Mouse (Mus musculus) gastrocnemius, postnatal 25 days (tissue): ENCODE data around the gene Bcas3. TPM values are rescaled to one million over a fixed set of nuclear protein-coding genes. Genes with fewer than 3 reads are reported as not detected.
"Not testable (repeated sequence)": the region's sequence is repeated elsewhere in the genome, so short reads cannot be mapped to it uniquely, and the experiment has no call there.

Experiments
- DNase-seq: peaks from one replicate; pipeline ENCODE4 v3.0.0; 2022
- total RNA-seq, 2 experiments: library from RNA; stranded (reverse); gene quantifications; 1 replicate in 1 of 2; 2 replicates in 1 of 2; pipeline ENCODE4 v1.2.3; 2021

Gene Bcas3
- total RNA-seq, 2 experiments from 2014 or later: 30.1 to 31.5 TPM

GRCm38 (mm10) chr11:85482737-85483467 is 129.9 kb downstream of the Bcas3 start:
- no peak for DNase-seq

- no peak for DNase-seq
Measured at GRCm38 (mm10) chr11:85485197-85485940, 132.4 kb downstream of the Bcas3 start.

GRCm38 (mm10) chr11:85487501-85487900 is 134.5 kb downstream of the Bcas3 start:
- no peak for DNase-seq

- peak; percentile 75 for DNase-seq
Measured at GRCm38 (mm10) chr11:85492231-85492630, 139.3 kb downstream of the Bcas3 start.

GRCm38 (mm10) chr11:85492666-85493065 is 139.7 kb downstream of the Bcas3 start:
- DNase-seq: no peak

GRCm38 (mm10) chr11:85499561-85499960 is 146.6 kb downstream of the Bcas3 start:
- no peak for DNase-seq

GRCm38 (mm10) chr11:85502031-85502430 is 149.1 kb downstream of the Bcas3 start:
- DNase-seq: no peak

GRCm38 (mm10) chr11:85504812-85505211 is 151.8 kb downstream of the Bcas3 start:
- DNase-seq: not testable (repeated sequence)

- DNase-seq: no peak
Measured at GRCm38 (mm10) chr11:85505811-85506210, 152.8 kb downstream of the Bcas3 start.

- DNase-seq: no peak
Measured at GRCm38 (mm10) chr11:85509334-85509733, 156.4 kb downstream of the Bcas3 start.

GRCm38 (mm10) chr11:85511270-85511904 is 158.4 kb downstream of the Bcas3 start:
- no peak for DNase-seq

- no peak for DNase-seq
Measured at GRCm38 (mm10) chr11:85516724-85517123, 163.8 kb downstream of the Bcas3 start.

- DNase-seq: no peak
Measured at GRCm38 (mm10) chr11:85518025-85518756, 165.2 kb downstream of the Bcas3 start.

- DNase-seq: peak; percentile 21
Measured at GRCm38 (mm10) chr11:85520236-85520635, 167.3 kb downstream of the Bcas3 start.

- DNase-seq: peak; percentile 25
Measured at GRCm38 (mm10) chr11:85520996-85521395, 168.0 kb downstream of the Bcas3 start.

GRCm38 (mm10) chr11:85523646-85524045 is 170.7 kb downstream of the Bcas3 start:
- DNase-seq: peak; percentile 45

GRCm38 (mm10) chr11:85524186-85524585 is 171.2 kb downstream of the Bcas3 start:
- DNase-seq: peak; percentile 70

GRCm38 (mm10) chr11:85524841-85525500 is 172.0 kb downstream of the Bcas3 start:
- peak; percentile 59 for DNase-seq

GRCm38 (mm10) chr11:85525501-85525885 is 172.5 kb downstream of the Bcas3 start:
- DNase-seq: peak; percentile 12

GRCm38 (mm10) chr11:85525979-85526775 is 173.2 kb downstream of the Bcas3 start:
- DNase-seq: no peak

- no peak for DNase-seq
Measured at GRCm38 (mm10) chr11:85527261-85527660, 174.3 kb downstream of the Bcas3 start.
